Mouse (Mus musculus) megakaryocyte-erythroid progenitor cell, adult 5-6 weeks (primary cell): ENCODE data around the gene Cacna1c. TPM values are rescaled to one million over a fixed set of nuclear protein-coding genes. Genes with fewer than 3 reads are reported as not detected.
A peak's percentile ranks its signal among the peaks of the same experiment; 100 is the strongest.
"Not testable (repeated sequence)": the region's sequence is repeated elsewhere in the genome, so short reads cannot be mapped to it uniquely, and the experiment has no call there.

Experiments
- ATAC-seq: replicated peaks from 2 replicates; pipeline ENCODE4 v1.8.0; 2016; ENCODE audit warnings: mild to moderate bottlenecking, inconsistent platforms; ENCODE audit not compliant: severe bottlenecking, poor library complexity, low FRiP score, low TSS enrichment
- total RNA-seq, 2 experiments: library from RNA; stranded (forward) in 1 of 2; stranded (reverse) in 1 of 2; fragments of 200-1000, 215-1000 nt in 1 of 2; fragments of >200 nt in 1 of 2; fragmentation: Nextera tagmentation in 1 of 2; gene quantifications; 2 replicates each; pipeline ENCODE4 v1.2.3; 2014 to 2017

Cacna1c gene
- total RNA-seq, 2 experiments from 2014 or later, result 0.33 TPM; not detected in 1

DNA sequence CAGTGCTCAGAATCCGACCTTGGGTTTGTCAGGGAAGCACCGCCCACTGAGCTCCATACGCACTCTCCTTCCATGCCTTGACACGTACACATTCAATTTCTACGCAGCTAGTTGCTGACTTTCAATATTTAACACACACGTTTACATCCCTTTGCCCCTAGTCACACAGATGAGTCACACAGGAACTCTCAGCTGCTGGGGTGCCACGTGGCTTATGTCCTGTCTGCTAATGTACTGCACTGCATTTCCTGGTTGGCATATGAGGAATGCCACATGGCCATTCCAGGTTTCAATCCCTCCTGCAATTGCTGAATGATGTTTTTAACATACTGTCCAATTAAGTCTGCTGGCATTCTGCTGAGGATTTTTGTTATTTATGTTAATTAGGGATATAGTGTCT, 574.4 kb downstream of the Cacna1c start:
- no peak for ATAC-seq

GRCm38 (mm10) chr6:118621406-118621805, 574.8 kb downstream of the Cacna1c start:
- ATAC-seq, result no peak

DNA sequence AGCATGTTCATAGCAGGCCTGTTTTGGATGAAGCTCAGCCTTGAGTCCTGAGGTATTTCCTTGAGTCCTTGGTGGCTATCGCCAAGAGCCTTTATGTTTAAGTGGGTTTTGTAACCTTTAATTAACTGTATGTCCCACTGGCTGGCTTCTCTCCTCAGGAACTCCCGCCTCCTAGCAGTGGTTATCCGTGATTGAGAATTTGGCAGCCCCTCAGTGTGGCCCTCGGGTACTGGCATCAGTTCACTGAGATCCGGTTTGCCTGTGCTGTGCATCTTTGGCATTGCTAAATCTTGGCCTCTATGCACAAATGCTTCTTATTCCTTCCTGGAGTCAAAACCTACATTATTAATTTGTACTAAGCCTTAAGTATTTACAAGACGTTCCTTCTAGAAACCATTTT, 587.3 kb downstream of the Cacna1c start:
- no peak for ATAC-seq

- ATAC-seq, result no peak
Observed at GRCm38 (mm10) chr6:118605974-118606373, 590.2 kb downstream of the Cacna1c start.

DNA sequence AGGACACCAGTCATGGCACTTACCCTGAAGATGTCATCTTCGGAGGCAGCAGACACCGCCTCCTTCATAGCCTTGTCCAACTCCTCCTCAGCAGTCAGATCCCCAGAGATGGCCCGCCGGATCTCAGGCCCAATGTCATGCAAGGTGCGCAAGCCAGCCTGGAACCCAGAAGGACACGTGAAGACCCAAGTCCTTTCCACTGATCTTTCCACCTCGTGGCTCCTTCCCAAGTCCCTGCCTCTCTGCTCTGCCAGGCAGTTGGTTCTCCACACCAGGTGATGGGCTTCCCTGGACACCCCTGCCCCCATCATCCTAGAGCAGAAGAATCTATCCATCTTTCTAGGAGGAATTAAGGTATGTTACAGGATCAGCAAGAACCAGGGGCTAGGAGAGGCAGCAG, 592.4 kb downstream of the Cacna1c start:
- no peak for ATAC-seq

DNA sequence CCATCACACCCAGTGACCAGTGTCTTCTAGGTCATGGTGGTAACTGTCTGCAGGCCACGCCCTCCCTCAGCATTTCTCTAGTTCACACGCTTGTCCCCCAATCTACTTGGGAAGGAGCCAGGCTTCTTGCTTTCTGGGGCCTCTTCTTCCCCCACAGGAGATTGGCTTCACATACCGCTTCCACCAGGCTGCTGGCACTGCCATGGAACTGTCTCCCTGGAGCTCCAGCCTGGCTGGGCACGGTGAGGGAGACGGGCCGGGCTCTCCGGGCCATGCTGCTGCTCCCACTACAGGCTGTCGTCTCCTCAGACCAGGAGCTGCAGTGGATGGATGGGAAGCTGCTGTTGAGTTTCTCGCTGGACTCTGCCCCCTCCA, 600.5 kb downstream of the Cacna1c start:
- ATAC-seq, result no peak

GRCm38 (mm10) chr6:118594833-118595680, 601.2 kb downstream of the Cacna1c start:
- ATAC-seq, result no peak

- no peak for ATAC-seq
Observed at GRCm38 (mm10) chr6:118594070-118594469, 602.1 kb downstream of the Cacna1c start.

- ATAC-seq, result peak; percentile 61
Observed at GRCm38 (mm10) chr6:118593377-118594061, 602.7 kb downstream of the Cacna1c start.

- ATAC-seq, result no peak
Observed at GRCm38 (mm10) chr6:118592662-118593376, 603.4 kb downstream of the Cacna1c start.

GRCm38 (mm10) chr6:118578741-118579140, 617.5 kb downstream of the Cacna1c start:
- ATAC-seq, result not testable (repeated sequence)

GRCm38 (mm10) chr6:118574351-118574750, 621.9 kb downstream of the Cacna1c start:
- no peak for ATAC-seq

DNA sequence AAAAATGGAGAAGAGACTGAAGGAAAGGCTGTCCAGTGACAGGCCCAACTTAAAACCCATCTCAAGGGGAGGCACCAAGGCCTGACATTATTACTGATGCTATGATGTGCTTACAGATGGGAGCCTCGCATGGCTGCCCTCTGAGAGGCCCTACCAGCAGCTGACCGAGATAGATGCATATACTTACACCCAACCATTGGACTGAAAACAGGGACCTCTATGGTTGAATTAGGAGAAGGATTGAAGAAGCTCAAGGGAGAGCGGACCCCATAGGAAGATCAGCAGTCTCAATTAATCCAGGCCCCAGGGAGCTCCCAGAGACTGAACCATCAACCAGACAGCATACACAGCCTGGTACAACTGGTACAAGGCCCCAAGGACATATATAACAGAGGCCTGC, 628.4 kb downstream of the Cacna1c start:
- ATAC-seq, result no peak

GRCm38 (mm10) chr6:118561745-118562609, 634.2 kb downstream of the Cacna1c start, which contains the start of gene Ankrd26:
Ankrd26 (minus strand) TSS chr6:118562226.
- peak; percentile 97 for ATAC-seq

GRCm38 (mm10) chr6:118561225-118561624, 635.0 kb downstream of the Cacna1c start:
- no peak for ATAC-seq

DNA sequence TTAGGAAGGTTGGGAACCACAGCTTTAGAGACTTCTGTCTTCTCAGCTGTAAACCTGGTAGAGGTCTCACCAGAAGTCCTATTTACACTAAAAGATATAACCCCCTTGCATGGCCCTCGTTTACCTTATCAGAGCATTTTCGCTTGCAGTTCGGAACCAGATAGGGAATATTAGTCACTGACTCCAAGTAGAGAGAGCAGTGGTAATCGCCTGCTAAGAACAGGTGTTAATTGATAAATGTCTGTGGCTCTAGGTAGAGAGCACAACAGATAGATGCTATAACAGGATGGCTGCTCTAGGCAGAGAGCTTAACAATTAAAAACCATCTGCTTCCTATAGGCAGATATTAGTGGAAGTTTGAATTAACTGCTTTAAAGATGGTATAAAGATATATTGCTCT, 657.6 kb downstream of the Cacna1c start:
- no peak for ATAC-seq
